Mouse (Mus musculus) midbrain, embryonic 15.5 days (tissue): ENCODE data around the gene Wfikkn2. TPM values are rescaled to one million over a fixed set of nuclear protein-coding genes. Genes with fewer than 3 reads are reported as not detected.

ENCODE experiments used
- ATAC-seq: fragments of 200-750 bp; cut with Nextera tagmentation; replicated peaks from 2 replicates; pipeline ENCODE4 v1.8.0; 2017; ENCODE audit warnings: moderate TSS enrichment
- H3K27ac ChIP-seq: fragments of 300-500 bp; sonication (generic); 2 replicates; pipeline ENCODE4 v1.5.1; 2015; ENCODE audit warnings: mild to moderate bottlenecking, inconsistent platforms
- H3K27me3 ChIP-seq: fragments of 300-500 bp; sonication (generic); replicated peaks from 2 replicates; pipeline ENCODE4 v1.6.1; 2015; ENCODE audit warnings: inconsistent platforms
- H3K36me3 ChIP-seq: fragments of 300-500 bp; sonication (generic); replicated peaks from 2 replicates; pipeline ENCODE4 v1.6.1; 2015; ENCODE audit warnings: inconsistent platforms
- H3K4me1 ChIP-seq: fragments of 300-500 bp; sonication (generic); 2 replicates; pipeline ENCODE4 v1.6.1; 2015; ENCODE audit warnings: inconsistent platforms
- H3K4me2 ChIP-seq: fragments of 300-500 bp; sonication (generic); 2 replicates; pipeline ENCODE4 v1.6.1; 2015; ENCODE audit warnings: inconsistent platforms, mild to moderate bottlenecking, moderate library complexity
- H3K4me3 ChIP-seq: fragments of 300-500 bp; sonication (generic); 2 replicates; pipeline ENCODE4 v1.5.1; 2015; ENCODE audit warnings: mild to moderate bottlenecking, inconsistent platforms
- H3K9ac ChIP-seq: fragments of 300-500 bp; sonication (generic); 2 replicates; pipeline ENCODE4 v1.6.1; 2015; ENCODE audit warnings: mild to moderate bottlenecking, inconsistent platforms
- H3K9me3 ChIP-seq: fragments of 300-500 bp; sonication (generic); 2 replicates; pipeline ENCODE4 v1.6.1; 2016; ENCODE audit warnings: inconsistent platforms
- WGBS: fragments of 180-500 bp; shearing (Covaris S2); methylation state at CpG from one replicate; pipeline ENCODE4 v1.1.7; 2015; ENCODE audit warnings: mixed read lengths; 5-methylcytosine and 5-hydroxymethylcytosine counted together
- polyA plus RNA-seq: library from polyadenylated mRNA; unstranded; fragments of >200 nt; fragmentation: Nextera tagmentation; extraction: Ambion mirVana; gene quantifications from 2 replicates; pipeline ENCODE4 v1.2.1, GENCODE M21; 2015

The Wfikkn2 gene
- 5.5 and 5.6 TPM in 2 replicates for polyA plus RNA-seq

- no peaks in the 10 kb centered on the region for H3K36me3 ChIP-seq
- 36% methylated on average over 17 of the region's 17 CpGs for WGBS
- H3K9ac ChIP-seq: no peak within 1 kb of the TSS
- no peak within 1 kb of the TSS for H3K4me2 ChIP-seq
- peak; percentile 68; the same call in 1 of the 2 replicates for ATAC-seq
- no peak within 1 kb of the TSS for H3K4me3 ChIP-seq
- H3K9me3 ChIP-seq: no peaks in the 10 kb centered on the region
- H3K27ac ChIP-seq: peak within 1 kb of the TSS; percentile 53
- H3K4me1 ChIP-seq: peaks cover 30% of the 10 kb centered on the region
- H3K27me3 ChIP-seq: no peaks in the 10 kb centered on the region
These were observed at the start of gene Wfikkn2 for GRCm38 (mm10) chr11:94245955-94246788. Gene Wfikkn2 (minus strand): TSS chr11:94246005.

- no peaks in the 10 kb centered on the region for H3K27me3 ChIP-seq
- no peak for ATAC-seq
- H3K4me3 ChIP-seq: no peak overlapping the region
- H3K9ac ChIP-seq: no peak overlapping the region
- H3K27ac ChIP-seq: no peak overlapping the region
- WGBS: 75% methylated on average over 9 of the region's 9 CpGs
- H3K4me1 ChIP-seq: no peaks in the 10 kb centered on the region
- H3K9me3 ChIP-seq: no peaks in the 10 kb centered on the region
- H3K4me2 ChIP-seq: no peak overlapping the region
- H3K36me3 ChIP-seq: peaks cover 57% of the 10 kb centered on the region
These were observed 49.4 kb upstream of the Wfikkn2 start for GRCm38 (mm10) chr11:94294996-94295845.

- no peak for ATAC-seq
- Histone ChIP-seq H3K9ac (no peak overlapping the region), H3K27me3 (no peaks in the 10 kb centered on the region), H3K4me3 (no peak overlapping the region), H3K4me2 (no peak overlapping the region), H3K36me3 (peaks cover 71% of the 10 kb centered on the region), H3K27ac (no peak overlapping the region), H3K4me1 (no peaks in the 10 kb centered on the region), H3K9me3 (no peaks in the 10 kb centered on the region)
- WGBS: 91% methylated on average over 10 of the region's 10 CpGs
These were observed 44.4 kb upstream of the Wfikkn2 start for GRCm38 (mm10) chr11:94290062-94290740.

GRCm38 (mm10) chr11:94287105-94287504 lies 41.3 kb upstream of the Wfikkn2 start:
- ATAC-seq: no peak
- H3K4me2 ChIP-seq: no peak overlapping the region
- peaks cover 58% of the 10 kb centered on the region for H3K36me3 ChIP-seq
- H3K9ac ChIP-seq: no peak overlapping the region
- H3K4me3 ChIP-seq: no peak overlapping the region
- WGBS: 91% methylated on average over 5 of the region's 5 CpGs
- H3K9me3 ChIP-seq: no peaks in the 10 kb centered on the region
- no peaks in the 10 kb centered on the region for H3K4me1 ChIP-seq
- no peak overlapping the region for H3K27ac ChIP-seq
- H3K27me3 ChIP-seq: no peaks in the 10 kb centered on the region

GRCm38 (mm10) chr11:94285886-94286574 lies 40.2 kb upstream of the Wfikkn2 start:
- 89% methylated on average over 11 of the region's 11 CpGs for WGBS

GRCm38 (mm10) chr11:94283536-94284099 lies 37.8 kb upstream of the Wfikkn2 start:
- H3K4me1 ChIP-seq: peaks cover 3% of the 10 kb centered on the region; the same call in 1 of the 2 replicates
- H3K4me3 ChIP-seq: no peak overlapping the region
- no peak overlapping the region for H3K4me2 ChIP-seq
- H3K9ac ChIP-seq: no peak overlapping the region
- H3K27me3 ChIP-seq: no peaks in the 10 kb centered on the region
- ATAC-seq: no peak
- no peaks in the 10 kb centered on the region for H3K9me3 ChIP-seq
- no peak overlapping the region for H3K27ac ChIP-seq
- peaks cover 39% of the 10 kb centered on the region for H3K36me3 ChIP-seq
- 93% methylated on average over 6 of the region's 6 CpGs for WGBS

More at GRCm38 (mm10) chr11:94285886-94286574, 40.2 kb upstream of the Wfikkn2 start:
- H3K27me3 ChIP-seq: no peaks in the 10 kb centered on the region
- no peak overlapping the region for H3K4me3 ChIP-seq
- no peaks in the 10 kb centered on the region for H3K9me3 ChIP-seq
- no peak for ATAC-seq
- no peak overlapping the region for H3K27ac ChIP-seq
- no peak overlapping the region for H3K9ac ChIP-seq
- no peaks in the 10 kb centered on the region for H3K4me1 ChIP-seq
- H3K36me3 ChIP-seq: peaks cover 51% of the 10 kb centered on the region
- H3K4me2 ChIP-seq: no peak overlapping the region

GRCm38 (mm10) chr11:94282291-94282690 lies 36.5 kb upstream of the Wfikkn2 start:
- H3K9ac ChIP-seq: no peak overlapping the region
- ATAC-seq: no peak
- H3K27me3 ChIP-seq: no peaks in the 10 kb centered on the region
- no peaks in the 10 kb centered on the region for H3K9me3 ChIP-seq
- H3K4me2 ChIP-seq: no peak overlapping the region
- 66% methylated on average over 5 of the region's 5 CpGs for WGBS
- H3K36me3 ChIP-seq: peaks cover 29% of the 10 kb centered on the region
- no peak overlapping the region for H3K4me3 ChIP-seq
- H3K27ac ChIP-seq: no peak overlapping the region
- peaks cover 5% of the 10 kb centered on the region for H3K4me1 ChIP-seq

GRCm38 (mm10) chr11:94281199-94282181 lies 35.7 kb upstream of the Wfikkn2 start, which contains the start of gene Gm21885:
Gene Gm21885 (plus strand): TSS chr11:94281873.
- H3K27me3 ChIP-seq: no peaks in the 10 kb centered on the region
- peaks cover 21% of the 10 kb centered on the region for H3K36me3 ChIP-seq
- no peak for ATAC-seq
- H3K9ac ChIP-seq: no peak within 1 kb of the TSS
- no peak within 1 kb of the TSS for H3K27ac ChIP-seq
- no peak within 1 kb of the TSS for H3K4me3 ChIP-seq
- no peak within 1 kb of the TSS for H3K4me2 ChIP-seq
- 84% methylated on average over 11 of the region's 11 CpGs for WGBS
- H3K9me3 ChIP-seq: no peaks in the 10 kb centered on the region
- peaks cover 11% of the 10 kb centered on the region for H3K4me1 ChIP-seq

GRCm38 (mm10) chr11:94276869-94277337 lies 31.1 kb upstream of the Wfikkn2 start:
- Histone ChIP-seq H3K4me3 (peak overlapping the region; percentile 29), H3K27me3 (no peaks in the 10 kb centered on the region), H3K4me1 (peaks cover 13% of the 10 kb centered on the region), H3K4me2 (peak overlapping the region; percentile 54), H3K36me3 (no peaks in the 10 kb centered on the region), H3K9me3 (no peaks in the 10 kb centered on the region), H3K9ac (peak overlapping the region; percentile 30; the same call in 1 of the 2 replicates), H3K27ac (peak overlapping the region; percentile 36; the same call in 1 of the 2 replicates)
- peak; percentile 81 for ATAC-seq
- 5% methylated on average over 20 of the region's 20 CpGs for WGBS

GRCm38 (mm10) chr11:94275686-94276085 lies 29.9 kb upstream of the Wfikkn2 start:
- Histone ChIP-seq H3K27ac (no peak overlapping the region), H3K4me1 (peaks cover 13% of the 10 kb centered on the region), H3K27me3 (no peaks in the 10 kb centered on the region), H3K9me3 (no peaks in the 10 kb centered on the region), H3K4me2 (no peak overlapping the region), H3K36me3 (no peaks in the 10 kb centered on the region), H3K9ac (no peak overlapping the region), H3K4me3 (no peak overlapping the region)
- WGBS: 95% methylated on average over 2 of the region's 2 CpGs
- no peak for ATAC-seq
